Mouse (Mus musculus) E14TG2a.4 (cell line): ENCODE measurements around the gene Asb15.

Experiments
- CTCF ChIP-seq: conservative IDR thresholded peaks from 2 replicates; pipeline ENCODE4 v1.5.1; 2014; ENCODE audit warnings: low read length
- NANOG ChIP-seq: IDR thresholded peaks from 2 replicates; pipeline ENCODE4 v1.6.1; 2014; ENCODE audit warnings: borderline replicate concordance, low read length, mixed read lengths
- POU5F1 ChIP-seq: IDR thresholded peaks from 2 replicates; pipeline ENCODE4 v1.6.1; 2014; ENCODE audit warnings: low read length, borderline replicate concordance

GRCm38 (mm10) chr6:24546716-24547420, 18.9 kb downstream of the Asb15 start:
- TF ChIP-seq CTCF (no peak), POU5F1 (no peak), NANOG (no peak)
